Mouse (Mus musculus): Measurements from ENCODE around the gene P2rx1.

Gene P2rx1

GRCm38 (mm10) chr11:72998771-72999170 is at the start of gene P2rx1:
Gene P2rx1 (plus strand): TSS chr11:72999103.
- no peak for DNase-seq

GRCm38 (mm10) chr11:72951137-72952000 is 47.5 kb upstream of the P2rx1 start:
- DNase-seq, result no peak

- DNase-seq, result no peak
Measured at GRCm38 (mm10) chr11:72952226-72952625, 46.7 kb upstream of the P2rx1 start.

GRCm38 (mm10) chr11:72952697-72953096 is 46.2 kb upstream of the P2rx1 start:
- no peak for DNase-seq

GRCm38 (mm10) chr11:72953116-72953439 is 45.8 kb upstream of the P2rx1 start:
- DNase-seq, result no peak

GRCm38 (mm10) chr11:72953440-72954151 is 45.3 kb upstream of the P2rx1 start:
- peak; percentile 20 for DNase-seq

- DNase-seq, result no peak
Measured at GRCm38 (mm10) chr11:72954216-72954615, 44.7 kb upstream of the P2rx1 start.

DNA sequence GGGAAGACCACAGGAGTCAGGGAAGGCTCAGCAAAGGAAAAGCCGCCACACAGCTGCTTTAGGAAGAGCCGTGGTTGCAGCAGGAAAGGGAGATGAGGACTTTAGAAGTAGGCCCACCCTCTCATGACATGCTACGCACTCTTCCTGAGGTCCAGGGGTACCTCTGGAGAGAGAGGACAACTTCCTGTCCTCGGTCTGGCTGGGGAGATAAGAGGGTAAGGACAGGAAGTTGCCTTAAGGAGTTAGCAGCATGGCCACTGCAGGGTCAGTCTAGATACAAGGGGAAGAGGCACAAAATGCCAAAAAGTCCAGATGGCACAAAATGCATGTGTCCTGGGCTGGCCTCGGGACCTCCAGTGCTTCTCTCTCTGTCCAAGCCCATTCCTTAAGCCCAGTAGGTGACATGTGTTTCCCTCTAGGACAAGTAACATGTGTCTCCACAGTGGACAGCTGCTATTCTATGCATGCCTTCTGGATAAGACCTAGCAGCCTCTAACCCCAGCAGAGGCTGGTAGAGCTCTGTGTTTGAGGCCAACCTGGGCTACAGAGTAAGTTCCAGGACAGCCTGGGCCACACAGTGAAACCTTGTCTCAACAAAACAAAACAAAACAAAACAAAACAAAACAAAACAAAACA is 43.4 kb upstream of the P2rx1 start:
- no peak for DNase-seq

DNA sequence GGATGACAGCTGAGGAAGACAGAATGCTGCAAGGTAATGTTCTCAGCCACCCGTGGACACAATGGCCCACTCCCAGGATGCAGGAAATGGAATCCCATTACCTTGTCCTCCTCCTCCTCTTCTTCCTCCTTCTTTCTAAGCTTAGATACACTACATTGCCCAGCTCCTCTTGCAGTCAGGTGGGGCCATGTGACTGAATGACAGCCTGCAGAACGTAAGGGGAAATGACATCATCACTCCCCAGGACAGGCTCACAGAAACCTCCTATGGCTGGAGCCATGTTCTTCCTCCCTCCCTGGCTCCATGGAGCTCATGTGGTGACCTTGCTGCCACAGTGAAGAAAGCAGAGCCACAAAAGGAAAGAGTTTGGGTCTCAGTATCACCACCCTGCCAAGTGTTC is 41.6 kb upstream of the P2rx1 start:
- DNase-seq, result no peak

GRCm38 (mm10) chr11:72959924-72960679 is 38.8 kb upstream of the P2rx1 start:
- DNase-seq, result peak; percentile 40

DNA sequence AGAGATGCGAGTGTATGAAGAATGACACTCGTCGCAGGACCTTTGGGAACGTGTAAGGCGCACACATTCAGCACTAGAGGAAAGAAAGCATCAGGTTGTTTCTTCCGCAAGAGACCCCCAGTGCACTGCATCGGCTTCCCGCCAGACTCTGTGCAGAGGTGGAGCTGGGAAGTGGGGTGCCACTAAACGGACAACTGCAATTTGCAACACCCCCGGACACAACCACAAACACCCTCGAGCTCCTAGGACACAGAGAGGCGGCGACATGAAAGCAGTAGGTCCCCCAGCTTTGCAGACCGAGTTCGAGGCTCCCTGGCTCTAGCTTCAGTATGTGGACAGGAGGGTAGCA is 38.2 kb upstream of the P2rx1 start:
- no peak for DNase-seq

GRCm38 (mm10) chr11:72961072-72961980 is 37.6 kb upstream of the P2rx1 start, which contains the start of gene Atp2a3:
Gene Atp2a3 (plus strand): TSS chr11:72961169.
- peak; percentile 91 for DNase-seq

DNA sequence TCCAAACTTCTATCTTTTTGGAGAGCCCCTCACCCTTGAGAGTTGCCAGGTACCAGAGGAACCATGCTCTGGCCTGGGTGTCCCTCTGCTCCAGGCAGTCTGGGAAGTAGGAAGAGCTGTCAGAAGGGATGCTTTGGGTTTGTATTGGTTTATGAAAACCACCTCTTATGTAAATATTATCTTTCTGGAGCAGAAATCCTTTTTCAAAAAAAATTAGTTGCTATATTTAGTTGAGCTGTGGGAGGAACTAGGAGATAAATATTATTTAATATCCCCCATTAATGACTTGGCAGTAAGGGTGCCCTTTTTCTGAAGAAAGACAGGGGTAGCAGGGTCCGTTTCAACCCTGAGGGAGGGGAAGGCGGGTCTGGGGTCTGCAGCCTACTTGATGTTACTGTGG is 36.5 kb upstream of the P2rx1 start:
- DNase-seq, result peak; percentile 22

DNA sequence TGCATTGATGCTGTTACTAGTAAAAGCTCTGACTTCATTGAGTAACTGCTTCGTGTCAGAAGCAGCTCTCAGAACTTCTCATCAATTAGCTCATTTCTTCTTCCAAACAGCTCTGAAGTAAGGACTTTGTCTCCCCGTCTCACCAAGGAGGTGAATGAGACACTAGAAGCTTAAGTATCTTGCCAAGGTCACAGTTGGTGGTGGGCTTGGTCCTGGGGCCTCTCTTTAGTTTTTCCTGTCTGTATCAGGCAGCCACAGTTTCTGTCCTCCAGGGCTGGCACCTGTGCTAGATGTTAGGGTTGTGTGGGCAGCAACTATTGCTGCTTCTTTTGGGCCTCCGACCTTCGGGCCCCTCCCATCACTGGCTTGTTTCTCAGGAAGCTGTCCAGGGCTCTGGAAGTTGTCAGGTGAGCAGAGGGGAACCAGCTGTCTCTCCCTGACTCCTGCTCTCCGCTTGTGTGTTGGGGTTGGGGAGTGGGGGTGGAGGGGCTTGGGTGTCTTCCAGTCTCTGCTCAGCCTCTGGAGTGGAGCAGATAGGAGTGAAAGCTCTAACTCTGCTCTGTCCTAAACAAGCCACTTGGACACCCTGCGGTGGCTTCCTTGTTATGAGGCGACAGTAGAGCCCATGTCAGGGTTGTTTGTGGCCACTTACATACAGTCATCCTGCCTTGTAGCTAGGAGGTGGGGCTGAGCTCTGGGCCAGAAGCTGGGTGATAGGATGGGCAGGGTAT is 35.7 kb upstream of the P2rx1 start:
- DNase-seq, result peak; percentile 32

DNA sequence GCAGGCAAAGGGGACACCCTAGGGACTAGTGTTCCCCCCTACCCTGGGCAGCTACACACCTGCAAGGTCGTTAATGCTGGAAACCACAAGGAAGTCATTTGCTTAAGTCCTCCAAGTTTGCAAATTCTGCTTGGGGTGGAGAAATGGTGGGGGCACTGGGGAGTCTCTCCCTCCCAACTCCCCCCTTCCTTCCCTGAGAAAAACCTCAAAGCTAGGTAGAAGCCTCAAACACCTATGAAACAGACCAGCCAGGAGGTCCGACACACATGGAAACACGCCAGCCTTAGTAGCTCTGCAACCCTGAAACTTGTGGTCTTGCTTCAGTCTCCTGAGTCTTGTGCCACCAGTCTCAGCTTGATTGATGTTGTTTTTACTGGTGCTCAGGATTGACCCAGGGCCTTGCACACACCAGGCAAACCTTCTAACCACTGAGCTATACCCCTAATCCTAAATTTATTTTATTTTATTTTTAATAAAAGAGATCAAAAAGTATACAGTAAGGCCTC is 35.1 kb upstream of the P2rx1 start:
- DNase-seq, result peak; percentile 43

DNA sequence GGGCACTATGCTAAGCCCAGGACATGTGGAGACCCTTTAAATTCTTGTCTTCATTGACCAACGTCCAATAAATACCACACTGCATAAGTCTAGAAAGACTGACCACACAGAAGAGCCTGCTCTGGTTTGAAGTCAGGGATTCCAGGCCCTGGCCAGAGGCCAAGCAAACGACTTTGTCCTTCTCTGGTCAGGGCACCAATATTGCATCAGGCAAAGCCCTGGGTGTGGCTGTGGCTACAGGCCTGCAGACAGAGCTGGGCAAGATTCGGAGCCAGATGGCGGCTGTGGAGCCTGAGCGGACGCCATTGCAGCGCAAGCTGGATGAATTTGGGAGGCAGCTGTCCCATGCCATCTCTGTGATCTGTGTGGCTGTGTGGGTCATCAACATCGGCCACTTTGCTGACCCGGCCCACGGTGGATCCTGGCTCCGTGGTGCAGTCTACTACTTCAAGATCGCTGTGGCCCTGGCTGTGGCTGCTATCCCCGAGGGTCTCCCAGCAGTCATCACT is 23.9 kb upstream of the P2rx1 start:
- no peak for DNase-seq

GRCm38 (mm10) chr11:72982516-72982915 is 16.4 kb upstream of the P2rx1 start:
- no peak for DNase-seq

- DNase-seq, result peak; percentile 40
Measured at GRCm38 (mm10) chr11:72983283-72983682, 15.6 kb upstream of the P2rx1 start.

DNA sequence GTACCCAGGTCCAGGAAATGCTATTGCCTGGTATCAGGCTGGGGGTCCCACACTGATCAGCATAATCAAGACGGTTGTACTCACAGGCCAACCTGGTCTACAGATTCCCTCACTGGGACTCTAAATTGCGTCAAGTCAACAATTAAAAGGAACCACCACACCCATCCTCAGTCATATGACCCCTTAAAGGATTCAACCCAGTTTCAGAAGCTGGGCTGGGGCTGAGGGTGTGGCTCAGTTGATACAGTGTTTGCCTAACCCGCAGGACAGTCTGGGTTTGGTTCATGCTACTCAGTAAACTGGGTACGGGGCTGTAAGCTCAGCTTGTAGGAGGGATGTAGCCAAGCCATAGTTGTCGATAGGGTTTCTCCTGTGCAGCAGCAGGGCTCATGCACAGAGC is 12.2 kb upstream of the P2rx1 start:
- DNase-seq, result no peak

- no peak for DNase-seq
Measured at GRCm38 (mm10) chr11:72987234-72987633, 11.7 kb upstream of the P2rx1 start.

GRCm38 (mm10) chr11:72987807-72988206 is 11.1 kb upstream of the P2rx1 start:
- no peak for DNase-seq
